In genomic region chr15:80706596-80706995, GRCm38 (mm10) we compare ENCODE assay signal across 8 mouse cellular contexts. TPM values are rescaled to one million over a fixed set of nuclear protein-coding genes. Genes with fewer than 3 reads are reported as not detected.
DNase-seq lines count a peak whose midpoint lies in the region; ATAC-seq lines count a peak whose summit lies in the region.

No protein-coding gene starts in this region.

- peak overlapping the region; percentile 51 for H3K27ac ChIP-seq in liver, embryonic 12.5 days

- peak overlapping the region; percentile 44 for H3K4me3 ChIP-seq in erythroblast, embryonic 14.5 days (replicated peaks)
- H3K4me3 ChIP-seq in liver, embryonic 12.5 days = peak overlapping the region; percentile 38

- no peaks in the 10 kb centered on the region for H3K36me3 ChIP-seq in erythroblast, embryonic 14.5 days (ENCODE audit: control insufficient read depth)
- no peaks in the 10 kb centered on the region for H3K36me3 ChIP-seq in liver, embryonic 12.5 days

- 33% methylated on average over 11 of the region's 11 CpGs for WGBS in liver, embryonic 12.5 days (ENCODE audit: insufficient replicate concordance)

- peak; percentile 41 for DNase-seq in thymus, postnatal 0 days (ENCODE audit: low spot score)
- DNase-seq in thymus, postnatal 10 days (ENCODE audit: low spot score in 2 of 2) = no peak
- DNase-seq in urinary bladder, postnatal 25 days (ENCODE audit: low spot score) = no peak
- no peak for DNase-seq in ovary, postnatal 10 days (ENCODE audit: low spot score)
- no peak for DNase-seq in layer of hippocampus, adult 9-10 months (ENCODE audit: low spot score)

- H3K4me2 ChIP-seq in liver, embryonic 12.5 days = peak overlapping the region; percentile 71

- H3K27me3 ChIP-seq in erythroblast, embryonic 14.5 days (ENCODE audit: control insufficient read depth) = peaks cover 3% of the 10 kb centered on the region
- H3K27me3 ChIP-seq in liver, embryonic 12.5 days (replicated peaks) = peaks cover 10% of the 10 kb centered on the region

- ATAC-seq in erythroblast, adult 5-6 weeks (replicated peaks; ENCODE audit: low FRiP score, poor library complexity, severe bottlenecking) = no peak
- ATAC-seq in liver, embryonic 12.5 days = no peak

- peaks cover 28% of the 10 kb centered on the region for H3K4me1 ChIP-seq in erythroblast, embryonic 14.5 days (ENCODE audit: control insufficient read depth)
- H3K4me1 ChIP-seq in liver, embryonic 12.5 days = peaks cover 26% of the 10 kb centered on the region

- H3K9me3 ChIP-seq in erythroblast, embryonic 14.5 days (ENCODE audit: control insufficient read depth, low read length) = no peaks in the 10 kb centered on the region
- H3K9me3 ChIP-seq in liver, embryonic 12.5 days (replicated peaks) = no peaks in the 10 kb centered on the region

- peak overlapping the region; percentile 61 for H3K9ac ChIP-seq in liver, embryonic 12.5 days

RNA-seq across cellular contexts. Expression of gene Tnrc6b, which starts 4.5 kb away (rescaled TPM):
- 8.2 and 8.6 TPM in 2 replicates for polyA plus RNA-seq in erythroblast, embryonic 14.5 days (2012)
- 138 and 146 TPM in 2 replicates for total RNA-seq in erythroblast, adult 5-6 weeks (2015; ENCODE audit: low replicate concordance)
- total RNA-seq in erythroblast, adult 5-6 weeks (2017; ENCODE audit: low replicate concordance) = 214 and 245 TPM in 2 replicates
- 16.2 and 23.9 TPM in 2 replicates for polyA plus RNA-seq in thymus, postnatal 0 days (2015; fragmentation: Nextera tagmentation; extraction: Ambion mirVana)
- polyA plus RNA-seq in liver, embryonic 12.5 days (2016; fragmentation: Nextera tagmentation; extraction: Ambion mirVana) = 32.2 and 33.0 TPM in 2 replicates

RNA-seq across cellular contexts. Expression of gene Fam83f, which starts 34.9 kb away (rescaled TPM):
- not detected in 2 replicates for polyA plus RNA-seq in erythroblast, embryonic 14.5 days (2012)
- total RNA-seq in erythroblast, adult 5-6 weeks (2015; ENCODE audit: low replicate concordance) = not detected in 2 replicates
- 0.98 TPM in 1 of 2 replicates, not detected in the other for total RNA-seq in erythroblast, adult 5-6 weeks (2017; ENCODE audit: low replicate concordance)
- 5.1 and 5.4 TPM in 2 replicates for polyA plus RNA-seq in thymus, postnatal 0 days (2015; fragmentation: Nextera tagmentation; extraction: Ambion mirVana)
- 0.41 and 0.42 TPM in 2 replicates for polyA plus RNA-seq in liver, embryonic 12.5 days (2016; fragmentation: Nextera tagmentation; extraction: Ambion mirVana)
